Mouse (Mus musculus): Measurements from ENCODE around the gene Alox12b. TPM values are rescaled to one million over a fixed set of nuclear protein-coding genes. Genes with fewer than 3 reads are reported as not detected.
A peak's percentile ranks its signal among the peaks of the same experiment; 100 is the strongest.

Gene Alox12b
- polyA plus RNA-seq (2015; fragmentation: Nextera tagmentation; extraction: Ambion mirVana) = 0.29 and 0.31 TPM in 2 replicates

DNA sequence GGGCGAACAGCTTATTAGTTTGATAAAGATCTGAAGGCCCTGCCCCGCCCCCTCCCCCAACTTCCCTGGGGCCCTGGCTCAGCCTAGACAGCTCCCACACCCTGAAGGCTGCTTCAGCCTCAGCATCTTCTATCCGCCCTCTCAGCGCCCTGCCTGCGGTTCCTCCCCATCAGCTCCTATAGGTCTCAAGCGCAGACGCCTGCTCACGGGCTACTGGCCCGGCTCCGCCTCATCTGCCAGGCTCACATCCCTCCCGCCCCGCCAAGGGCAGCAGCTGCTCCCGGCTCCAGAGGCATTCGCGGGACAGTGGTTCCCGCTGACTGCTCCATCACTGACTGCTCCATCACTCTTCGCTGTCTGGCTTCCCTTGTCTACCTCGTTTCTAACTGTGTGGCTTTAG, at the start of gene Alox12b:
TSS of gene Alox12b (plus strand) at position 190 of the 400 bp plus-strand sequence.
- Histone ChIP-seq H3K4me1 (replicated peaks) (peaks cover 11% of the 10 kb centered on the region), H3K27ac (no peak within 1 kb of the TSS), H3K27me3 (peaks cover 57% of the 10 kb centered on the region), H3K9me3 (no peaks in the 10 kb centered on the region), H3K9ac (peak within 1 kb of the TSS; percentile 59; the same call in 1 of the 2 replicates), H3K4me3 (peak within 1 kb of the TSS; percentile 30), H3K4me2 (peak within 1 kb of the TSS; percentile 53), H3K36me3 (no peaks in the 10 kb centered on the region)
- WGBS = 1% methylated on average over 18 of the region's 18 CpGs
- ATAC-seq (ENCODE audit: low FRiP score) = peak; percentile 57; the same call in 1 of the 2 replicates

DNA sequence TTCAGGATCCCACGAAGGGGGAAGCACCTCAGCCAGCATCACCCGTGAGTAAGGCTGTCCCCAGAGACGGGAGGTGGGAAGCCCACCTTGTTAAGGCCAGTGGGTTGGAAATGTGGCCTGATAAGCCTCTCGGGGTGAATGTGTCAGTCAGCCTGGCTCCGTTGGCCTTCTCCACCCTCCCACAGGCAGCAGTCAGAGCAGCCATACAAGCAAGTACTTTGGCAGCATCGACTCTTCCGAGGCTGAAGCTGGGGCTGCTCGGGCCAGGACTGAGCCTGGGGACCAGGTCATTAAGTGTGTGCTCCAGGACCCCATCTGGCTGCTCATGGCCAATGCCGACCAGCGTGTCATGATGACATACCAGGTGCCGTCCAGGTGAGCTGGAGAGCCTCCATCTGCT, 49.1 kb upstream of the Alox12b start:
- H3K27me3 ChIP-seq = peaks cover 11% of the 10 kb centered on the region; the same call in 1 of the 2 replicates
- no peak overlapping the region for H3K27ac ChIP-seq
- H3K4me1 ChIP-seq (replicated peaks) = peaks cover 11% of the 10 kb centered on the region
- no peak for ATAC-seq (ENCODE audit: low FRiP score)
- H3K9me3 ChIP-seq = no peaks in the 10 kb centered on the region
- no peak overlapping the region for H3K4me3 ChIP-seq
- H3K9ac ChIP-seq = no peak overlapping the region
- peaks cover 69% of the 10 kb centered on the region for H3K36me3 ChIP-seq
- no peak overlapping the region for H3K4me2 ChIP-seq
- 93% methylated on average over 11 of the region's 11 CpGs for WGBS

DNA sequence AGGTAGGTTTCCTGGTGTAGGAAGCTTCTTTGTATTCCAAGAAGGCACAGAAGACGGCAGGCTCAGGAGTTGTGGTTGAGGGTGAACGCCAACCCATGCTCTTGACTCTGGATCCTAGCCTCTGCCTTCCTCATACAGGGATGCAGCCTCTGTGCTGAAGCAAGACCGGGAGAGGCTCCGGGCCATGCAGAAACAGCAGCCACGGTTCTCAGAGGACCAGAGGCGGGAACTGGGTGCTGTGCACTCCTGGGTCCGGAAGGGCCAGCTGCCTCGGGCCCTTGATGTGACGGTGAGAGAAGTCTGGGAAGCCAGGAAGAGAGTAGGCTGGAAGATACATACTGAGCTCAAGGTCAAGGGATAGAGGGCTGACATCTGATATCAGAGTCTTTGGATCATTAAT, 48.6 kb upstream of the Alox12b start:
- Histone ChIP-seq H3K27ac (no peak overlapping the region), H3K9ac (no peak overlapping the region), H3K36me3 (peaks cover 63% of the 10 kb centered on the region), H3K4me2 (no peak overlapping the region), H3K27me3 (peaks cover 16% of the 10 kb centered on the region; the same call in 1 of the 2 replicates), H3K4me3 (no peak overlapping the region), H3K9me3 (no peaks in the 10 kb centered on the region), H3K4me1 (replicated peaks) (peaks cover 11% of the 10 kb centered on the region)
- ATAC-seq (ENCODE audit: low FRiP score) = no peak
- 93% methylated on average over 9 of the region's 9 CpGs for WGBS

DNA sequence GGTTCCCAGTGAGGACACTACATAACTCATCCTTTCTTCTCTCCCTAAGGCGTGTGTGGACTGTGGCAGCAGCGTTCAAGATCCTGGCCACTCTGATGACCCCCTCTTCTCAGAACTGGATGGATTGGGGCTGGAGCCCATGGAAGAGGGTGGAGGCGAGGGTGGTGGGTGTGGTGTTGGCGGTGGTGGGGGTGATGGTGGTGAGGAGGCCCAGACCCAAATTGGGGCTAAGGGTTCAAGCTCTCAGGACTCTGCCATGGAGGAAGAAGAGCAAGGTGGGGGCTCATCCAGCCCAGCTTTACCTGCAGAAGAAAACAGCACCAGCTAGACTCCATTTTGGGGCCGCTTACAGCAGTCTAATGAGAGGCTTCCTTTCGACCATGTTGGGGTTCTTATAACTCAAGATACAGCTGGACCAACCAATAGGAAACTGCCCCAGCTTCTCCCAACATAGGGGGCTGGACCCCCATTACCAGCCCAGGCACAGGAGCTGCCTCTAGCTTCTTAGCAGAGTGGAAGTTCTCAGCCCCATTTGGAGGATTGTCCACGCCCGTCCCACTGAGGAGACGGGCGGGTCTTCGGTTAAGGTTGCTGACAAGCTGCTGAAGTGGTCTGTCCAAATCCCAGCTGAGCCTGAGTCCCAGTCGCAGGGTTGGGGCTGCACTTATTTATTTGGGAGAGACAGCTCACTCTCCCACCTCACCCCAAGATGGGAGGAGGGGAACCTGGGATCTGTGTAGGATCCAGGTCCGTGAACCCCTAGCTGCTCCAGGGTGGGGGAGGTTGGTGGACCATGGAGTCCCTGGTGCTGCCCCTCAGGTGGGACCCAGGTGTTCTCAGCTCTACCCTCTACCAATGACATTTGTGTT, 47.5 kb upstream of the Alox12b start:
- no peak overlapping the region for H3K4me3 ChIP-seq
- H3K27ac ChIP-seq = no peak overlapping the region
- H3K9ac ChIP-seq = no peak overlapping the region
- H3K4me2 ChIP-seq = no peak overlapping the region
- peaks cover 53% of the 10 kb centered on the region for H3K36me3 ChIP-seq
- H3K9me3 ChIP-seq = no peaks in the 10 kb centered on the region
- peaks cover 11% of the 10 kb centered on the region for H3K4me1 ChIP-seq (replicated peaks)
- ATAC-seq (ENCODE audit: low FRiP score) = 0 out of 2 replicates have a peak, but pooled peaks have one; percentile 44
- peaks cover 24% of the 10 kb centered on the region; the same call in 1 of the 2 replicates for H3K27me3 ChIP-seq
- 86% methylated on average over 13 of the region's 13 CpGs for WGBS

DNA sequence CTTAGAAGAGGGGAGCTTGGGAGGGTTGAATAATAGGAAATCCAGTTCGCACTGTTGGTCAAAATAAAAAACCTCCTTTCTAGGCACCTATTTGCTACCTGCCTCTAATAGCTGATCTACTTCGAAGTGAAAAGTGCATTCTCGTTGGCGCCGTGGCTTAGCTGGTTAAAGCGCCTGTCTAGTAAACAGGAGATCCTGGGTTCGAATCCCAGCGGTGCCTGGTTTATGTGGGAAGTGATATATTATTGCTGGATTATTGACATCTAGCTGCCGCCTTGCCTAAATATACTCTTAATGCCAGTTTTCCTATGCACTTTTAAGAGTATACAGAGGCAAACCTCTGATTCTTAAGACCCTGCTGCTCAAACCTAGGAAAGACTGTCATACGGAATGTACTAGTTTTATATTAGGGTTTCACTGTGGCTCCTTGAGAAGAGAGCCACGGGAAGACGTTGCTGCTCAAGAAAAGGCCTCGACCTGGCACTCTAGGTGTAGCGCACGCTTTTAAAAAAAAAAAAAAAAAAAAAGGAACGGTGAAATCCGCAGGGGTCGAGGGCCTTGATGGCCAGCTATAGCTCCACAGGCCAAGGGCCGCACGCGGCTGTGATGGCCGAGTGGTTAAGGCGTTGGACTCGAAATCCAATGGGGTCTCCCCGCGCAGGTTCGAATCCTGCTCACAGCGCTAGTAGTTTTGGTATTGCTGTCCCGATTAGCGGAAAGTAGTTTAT, 46.3 kb upstream of the Alox12b start:
- WGBS = under 1% methylated on average over 30 of the region's 30 CpGs
- Histone ChIP-seq H3K9me3 (no peaks in the 10 kb centered on the region), H3K9ac (peak overlapping the region; percentile 56), H3K4me1 (replicated peaks) (peaks cover 11% of the 10 kb centered on the region), H3K27me3 (peaks cover 37% of the 10 kb centered on the region), H3K27ac (0 out of 2 replicates have a peak overlapping the region, but pooled peaks have one; percentile 40), H3K4me3 (peak overlapping the region; percentile 45), H3K4me2 (peak overlapping the region; percentile 58), H3K36me3 (peaks cover 41% of the 10 kb centered on the region)
- peak; percentile 64; the same call in 1 of the 2 replicates for ATAC-seq (ENCODE audit: low FRiP score)

DNA sequence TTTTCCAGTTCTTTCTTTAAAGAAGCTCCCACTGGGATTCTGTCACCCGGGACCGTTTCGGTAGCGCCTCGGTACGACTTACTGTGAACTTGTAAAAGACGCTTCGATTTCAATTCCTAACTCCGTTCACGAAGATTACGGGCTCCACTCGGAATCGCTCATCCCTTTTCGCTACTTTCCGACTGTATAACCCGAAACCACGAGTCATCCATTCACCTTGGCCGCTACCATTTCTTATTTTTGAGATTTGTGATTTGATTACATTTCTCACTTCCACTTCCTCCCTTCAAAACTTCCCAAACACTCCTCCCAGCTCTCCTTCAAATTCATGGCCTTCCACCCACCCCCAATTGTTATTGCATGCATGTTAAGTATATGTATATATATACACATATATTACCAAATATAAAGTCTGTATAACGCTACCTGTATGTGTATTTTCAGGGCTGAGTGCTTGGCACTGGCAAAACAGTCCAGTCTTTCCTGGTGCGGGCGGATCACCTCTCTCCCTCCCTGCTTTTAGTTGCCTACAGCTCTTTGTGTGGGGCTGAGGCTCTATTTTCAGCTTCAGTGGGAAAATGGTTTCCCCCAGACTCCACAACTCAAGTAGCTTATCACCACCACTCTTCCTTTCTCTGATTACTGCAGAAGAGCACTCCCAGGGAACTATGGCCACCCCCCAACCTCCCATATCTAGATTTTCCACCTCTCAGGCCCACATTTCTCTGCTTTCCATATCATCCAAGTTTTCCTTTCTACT, 45.6 kb upstream of the Alox12b start:
- Histone ChIP-seq H3K4me3 (peak overlapping the region; percentile 45), H3K36me3 (peaks cover 33% of the 10 kb centered on the region), H3K4me2 (peak overlapping the region; percentile 58), H3K4me1 (replicated peaks) (peaks cover 11% of the 10 kb centered on the region), H3K9ac (peak overlapping the region; percentile 56; the same call in 1 of the 2 replicates), H3K9me3 (no peaks in the 10 kb centered on the region), H3K27me3 (peaks cover 44% of the 10 kb centered on the region), H3K27ac (no peak overlapping the region)
- 4% methylated on average over 21 of the region's 21 CpGs for WGBS
- no peak for ATAC-seq (ENCODE audit: low FRiP score)

DNA sequence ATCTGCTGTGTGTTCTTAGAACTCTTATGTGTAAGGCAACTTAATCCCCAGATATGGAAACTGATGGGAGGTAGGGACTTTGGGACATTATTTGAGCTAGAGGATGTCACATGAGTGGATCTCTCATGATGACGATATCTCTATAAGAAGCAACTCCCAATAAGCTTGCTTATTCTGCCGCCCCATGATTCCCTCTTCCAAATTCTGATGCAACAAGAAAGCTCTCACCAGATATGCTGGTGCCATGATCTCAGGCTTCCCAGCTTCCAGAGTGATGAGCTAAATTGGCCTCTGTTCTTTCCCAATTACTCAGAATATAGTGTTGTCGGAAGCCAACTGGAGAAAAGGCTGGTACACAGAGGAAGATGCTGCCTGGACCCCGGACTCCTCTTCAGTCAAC, 44.9 kb upstream of the Alox12b start:
- whole genome bisulfite sequencing = 71% methylated on average over 4 of the region's 4 CpGs
- no peak for ATAC-seq (ENCODE audit: low FRiP score)
- peak overlapping the region; percentile 17 for H3K4me2 ChIP-seq
- no peaks in the 10 kb centered on the region for H3K9me3 ChIP-seq
- H3K36me3 ChIP-seq = peaks cover 27% of the 10 kb centered on the region
- peaks cover 50% of the 10 kb centered on the region for H3K27me3 ChIP-seq
- peaks cover 13% of the 10 kb centered on the region for H3K4me1 ChIP-seq (replicated peaks)
- no peak overlapping the region for H3K27ac ChIP-seq
- no peak overlapping the region for H3K4me3 ChIP-seq
- H3K9ac ChIP-seq = no peak overlapping the region; the same call in 1 of the 2 replicates

DNA sequence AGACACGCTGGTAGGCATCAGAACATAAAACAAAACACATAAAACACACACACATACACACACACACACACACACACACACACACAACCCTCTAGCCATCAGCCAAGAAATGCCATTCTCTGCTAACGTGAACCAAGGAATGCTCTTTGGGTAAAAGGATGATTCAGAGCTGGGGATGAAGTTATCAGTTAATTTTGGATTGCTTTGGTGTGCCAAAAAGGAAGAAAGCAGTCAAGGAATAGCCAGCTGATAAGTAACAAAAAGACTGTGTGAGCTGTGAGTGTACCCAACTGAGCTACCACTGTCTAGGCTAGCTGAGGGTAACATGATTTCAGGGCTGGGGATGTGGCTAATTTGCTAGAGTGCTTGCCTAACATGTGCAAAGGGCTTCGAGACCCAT, 42.8 kb upstream of the Alox12b start:
- H3K4me1 ChIP-seq (replicated peaks) = peaks cover 24% of the 10 kb centered on the region
- WGBS = 72% methylated on average over 3 of the region's 3 CpGs
- no peak overlapping the region for H3K4me3 ChIP-seq
- no peak overlapping the region for H3K4me2 ChIP-seq
- no peak for ATAC-seq (ENCODE audit: low FRiP score)
- H3K9ac ChIP-seq = no peak overlapping the region
- H3K27me3 ChIP-seq = peaks cover 52% of the 10 kb centered on the region
- no peak overlapping the region for H3K27ac ChIP-seq
- H3K9me3 ChIP-seq = no peaks in the 10 kb centered on the region
- peaks cover 6% of the 10 kb centered on the region for H3K36me3 ChIP-seq

DNA sequence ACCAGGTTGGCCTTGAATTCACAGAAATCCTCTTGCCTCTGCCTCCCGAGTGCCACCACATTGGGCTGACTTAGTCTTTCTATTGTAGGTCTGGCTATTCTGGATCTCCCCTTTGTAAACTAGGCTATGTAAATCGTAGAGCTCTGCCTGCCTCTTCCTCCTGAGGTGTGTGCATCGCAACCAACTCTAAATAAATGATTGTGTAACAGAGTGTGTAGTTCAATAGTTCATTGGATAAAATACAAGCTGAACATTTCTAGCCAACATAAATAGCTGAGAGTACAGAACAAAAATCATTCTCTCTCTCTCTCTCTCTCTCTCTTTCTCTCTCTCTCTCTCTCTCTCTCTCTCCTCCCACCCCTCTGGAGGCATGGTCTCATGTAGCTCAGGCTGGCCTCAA, 42.2 kb upstream of the Alox12b start:
- Histone ChIP-seq H3K9ac (no peak overlapping the region), H3K4me2 (no peak overlapping the region), H3K4me3 (no peak overlapping the region), H3K36me3 (no peaks in the 10 kb centered on the region), H3K4me1 (replicated peaks) (peaks cover 30% of the 10 kb centered on the region), H3K9me3 (no peaks in the 10 kb centered on the region), H3K27ac (no peak overlapping the region), H3K27me3 (peaks cover 55% of the 10 kb centered on the region)
- no peak for ATAC-seq (ENCODE audit: low FRiP score)
- WGBS = 82% methylated on average over 3 of the region's 3 CpGs

DNA sequence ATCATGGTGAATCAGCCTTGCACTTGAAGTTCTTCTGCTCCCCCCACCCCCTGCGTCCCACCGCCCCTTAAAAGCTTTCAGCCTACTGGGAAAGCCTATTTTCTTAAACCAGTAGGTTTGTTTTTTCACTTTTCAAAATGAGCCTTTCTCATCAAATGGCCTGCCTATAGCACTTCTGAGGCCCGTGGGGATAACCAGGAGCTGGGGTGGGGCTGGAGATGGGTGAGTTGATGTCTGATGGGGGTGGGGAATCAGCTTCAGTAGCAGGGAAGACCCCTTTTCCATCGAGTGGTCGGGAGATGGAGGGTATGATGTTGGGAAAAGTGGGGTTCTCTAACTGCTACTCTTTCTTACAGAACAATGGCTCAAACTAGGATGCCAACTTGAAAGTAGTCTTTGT, 39.9 kb upstream of the Alox12b start:
- H3K4me1 ChIP-seq (replicated peaks) = peaks cover 41% of the 10 kb centered on the region
- H3K27me3 ChIP-seq = peaks cover 73% of the 10 kb centered on the region
- peak overlapping the region; percentile 97 for H3K4me2 ChIP-seq
- no peak for ATAC-seq (ENCODE audit: low FRiP score)
- peak overlapping the region; percentile 86; the same call in 1 of the 2 replicates for H3K4me3 ChIP-seq
- no peak overlapping the region; the same call in 1 of the 2 replicates for H3K9ac ChIP-seq
- H3K36me3 ChIP-seq = no peaks in the 10 kb centered on the region
- no peak overlapping the region for H3K27ac ChIP-seq
- 61% methylated on average over 5 of the region's 5 CpGs for WGBS
- H3K9me3 ChIP-seq = no peaks in the 10 kb centered on the region

DNA sequence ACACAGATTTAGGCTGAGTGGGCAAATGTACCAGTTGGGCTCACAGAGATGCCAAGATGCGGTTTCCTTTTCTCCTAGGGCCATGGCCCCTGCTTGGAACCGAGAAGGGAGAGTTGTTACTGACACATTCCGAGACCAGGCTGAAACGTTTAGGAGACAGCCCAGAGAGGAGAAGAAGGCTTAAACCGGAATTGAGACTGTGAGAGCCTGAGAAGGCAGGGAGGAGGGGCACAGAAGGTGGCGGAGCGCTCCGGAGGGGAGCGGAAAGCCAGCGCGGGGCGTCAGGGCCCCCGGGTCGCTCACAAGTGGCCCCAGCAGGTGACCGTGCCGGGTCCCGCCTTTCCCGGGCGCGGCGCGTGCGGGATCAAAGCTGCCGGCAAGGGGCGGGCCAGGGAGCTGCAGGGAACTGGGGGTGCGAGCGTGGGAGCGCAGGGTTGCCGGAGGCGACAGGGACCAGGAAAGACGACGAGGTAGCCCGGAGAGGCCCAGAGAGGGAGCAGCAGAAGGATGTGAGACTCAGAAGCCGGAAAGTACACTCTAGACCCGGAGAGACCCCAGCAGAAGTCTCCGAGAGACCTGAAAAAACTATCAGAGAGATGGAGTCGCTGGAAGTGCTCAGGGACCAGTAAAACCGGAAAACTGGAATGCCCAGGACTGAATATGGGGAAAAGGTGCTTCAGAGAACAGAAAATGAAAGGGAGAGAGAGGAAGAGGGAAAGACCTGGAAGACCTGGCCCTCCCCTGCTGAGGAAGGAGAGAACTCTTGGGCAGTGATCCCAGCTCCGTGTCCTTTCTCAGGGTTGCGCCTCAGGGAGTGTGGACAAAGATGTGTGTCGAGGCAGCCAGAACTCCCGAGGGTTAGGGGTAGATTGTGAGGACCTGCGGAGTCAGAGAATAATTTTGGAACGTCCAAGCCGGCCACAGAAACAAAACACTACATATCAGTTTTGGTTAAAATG, 38.8 kb upstream of the Alox12b start:
- under 1% methylated on average over 45 of the region's 45 CpGs for WGBS
- peaks cover 61% of the 10 kb centered on the region for H3K27me3 ChIP-seq
- H3K4me2 ChIP-seq = peak overlapping the region; percentile 97
- H3K4me3 ChIP-seq = peak overlapping the region; percentile 86
- H3K4me1 ChIP-seq (replicated peaks) = peaks cover 44% of the 10 kb centered on the region
- no peaks in the 10 kb centered on the region for H3K36me3 ChIP-seq
- peak overlapping the region; percentile 84 for H3K9ac ChIP-seq
- no peak for ATAC-seq (ENCODE audit: low FRiP score)
- H3K27ac ChIP-seq = peak overlapping the region; percentile 71
- no peaks in the 10 kb centered on the region for H3K9me3 ChIP-seq
